Mouse (Mus musculus) megakaryocyte, adult 5-6 weeks (primary cell): ENCODE results near the gene Smoc2. TPM values are rescaled to one million over a fixed set of nuclear protein-coding genes. Genes with fewer than 3 reads are reported as not detected.

ENCODE experiments used
- ATAC-seq: 2 replicates; pipeline ENCODE4 v1.8.0; 2016; ENCODE audit warnings: mild to moderate bottlenecking, inconsistent platforms; ENCODE audit not compliant: poor library complexity, severe bottlenecking
- total RNA-seq, 2 experiments: library from RNA; stranded (forward) in 1 of 2; stranded (reverse) in 1 of 2; fragments of 153-499, 151-499 nt in 1 of 2; fragments of 221-1000, 200-1000 nt in 1 of 2; gene quantifications; 2 replicates each; pipeline versions ENCODE4 v1.2.3 to v1.2.4; 2015 to 2017

Smoc2 gene
- total RNA-seq, 2 experiments from 2014 or later = not detected

GRCm38 (mm10) chr17:14400960-14401359 lies 121.7 kb downstream of the Smoc2 start:
- ATAC-seq = no peak

GRCm38 (mm10) chr17:14407874-14408273 lies 128.6 kb downstream of the Smoc2 start:
- ATAC-seq = no peak

- ATAC-seq = no peak
These were observed 133.2 kb downstream of the Smoc2 start for GRCm38 (mm10) chr17:14412460-14412859.

- ATAC-seq = no peak
These were observed 135.2 kb downstream of the Smoc2 start for GRCm38 (mm10) chr17:14414511-14414910.

- ATAC-seq = no peak
These were observed 141.2 kb downstream of the Smoc2 start for GRCm38 (mm10) chr17:14420460-14421046.

- ATAC-seq = no peak
These were observed 147.2 kb downstream of the Smoc2 start for GRCm38 (mm10) chr17:14426481-14426880.

GRCm38 (mm10) chr17:14434717-14435116 lies 155.4 kb downstream of the Smoc2 start:
- ATAC-seq = no peak

- no peak for ATAC-seq
These were observed 166.3 kb downstream of the Smoc2 start for GRCm38 (mm10) chr17:14445611-14446010.

GRCm38 (mm10) chr17:14447275-14447674 lies 168.0 kb downstream of the Smoc2 start:
- no peak for ATAC-seq

Other genes with a start within 250 kb of the Smoc2 start
- gene Gm7358, start 220.0 kb upstream of the Smoc2 start, total RNA-seq (2015) = not detected in 2 replicates
- not detected in 2 replicates for gene Gm7358, start 220.0 kb upstream of the Smoc2 start, total RNA-seq (2017)
- gene Dact2, start 75.2 kb upstream of the Smoc2 start, total RNA-seq (2015) = not detected in 2 replicates
- not detected in 2 replicates for gene Dact2, start 75.2 kb upstream of the Smoc2 start, total RNA-seq (2017)